Mouse (Mus musculus) thymus, postnatal 25 days (tissue): ENCODE results near the gene Shroom3.
"Not testable (repeated sequence)": the region's sequence is repeated elsewhere in the genome, so short reads cannot be mapped to it uniquely, and the experiment has no call there.

ENCODE experiments used
- DNase-seq: peaks from one replicate; pipeline ENCODE4 v3.0.0; 2022

Shroom3 gene

GRCm38 (mm10) chr5:92897766-92898745 lies 214.8 kb downstream of the Shroom3 start:
- peak; percentile 55 for DNase-seq

GRCm38 (mm10) chr5:92900470-92900869 lies 217.2 kb downstream of the Shroom3 start:
- DNase-seq = no peak

- DNase-seq = no peak
These were observed 218.6 kb downstream of the Shroom3 start for GRCm38 (mm10) chr5:92901870-92902269.

- DNase-seq = no peak
These were observed 221.9 kb downstream of the Shroom3 start for GRCm38 (mm10) chr5:92905146-92905545.

GRCm38 (mm10) chr5:92905594-92906008 lies 222.4 kb downstream of the Shroom3 start:
- DNase-seq = no peak

GRCm38 (mm10) chr5:92908227-92908626 lies 225.0 kb downstream of the Shroom3 start:
- no peak for DNase-seq

- no peak for DNase-seq
These were observed 227.6 kb downstream of the Shroom3 start for GRCm38 (mm10) chr5:92910838-92911237.

- no peak for DNase-seq
These were observed 232.2 kb downstream of the Shroom3 start for GRCm38 (mm10) chr5:92915421-92915820.

GRCm38 (mm10) chr5:92917755-92918154 lies 234.5 kb downstream of the Shroom3 start:
- no peak for DNase-seq

GRCm38 (mm10) chr5:92918170-92918569 lies 234.9 kb downstream of the Shroom3 start:
- DNase-seq = no peak

GRCm38 (mm10) chr5:92918866-92919265 lies 235.6 kb downstream of the Shroom3 start:
- no peak for DNase-seq

- no peak for DNase-seq
These were observed 236.2 kb downstream of the Shroom3 start for GRCm38 (mm10) chr5:92919390-92919789.

- no peak for DNase-seq
These were observed 237.7 kb downstream of the Shroom3 start for GRCm38 (mm10) chr5:92920984-92921383.

- no peak for DNase-seq
These were observed 238.5 kb downstream of the Shroom3 start for GRCm38 (mm10) chr5:92921728-92922127.

- DNase-seq = not testable (repeated sequence)
These were observed 239.7 kb downstream of the Shroom3 start for GRCm38 (mm10) chr5:92922981-92923380.

GRCm38 (mm10) chr5:92924851-92925477 lies 241.7 kb downstream of the Shroom3 start:
- DNase-seq = peak; percentile 9

GRCm38 (mm10) chr5:92927667-92928066 lies 244.4 kb downstream of the Shroom3 start:
- no peak for DNase-seq

- no peak for DNase-seq
These were observed 247.3 kb downstream of the Shroom3 start for GRCm38 (mm10) chr5:92930557-92930956.

GRCm38 (mm10) chr5:92931298-92931697 lies 248.1 kb downstream of the Shroom3 start:
- no peak for DNase-seq

- no peak for DNase-seq
These were observed 249.8 kb downstream of the Shroom3 start for GRCm38 (mm10) chr5:92933010-92933409.

- no peak for DNase-seq
These were observed 250.5 kb downstream of the Shroom3 start for GRCm38 (mm10) chr5:92933599-92934217.

- DNase-seq = no peak
These were observed 251.2 kb downstream of the Shroom3 start for GRCm38 (mm10) chr5:92934269-92934939.

- DNase-seq = no peak
These were observed 252.6 kb downstream of the Shroom3 start for GRCm38 (mm10) chr5:92935883-92936282.
